Mouse (Mus musculus) activated CD4-positive, CD25-positive, alpha-beta regulatory T cell, adult 4 months (primary cell): ENCODE measurements around the gene Bmp8a. TPM values are rescaled to one million over a fixed set of nuclear protein-coding genes. Genes with fewer than 3 reads are reported as not detected.
"Not testable (repeated sequence)": the region's sequence is repeated elsewhere in the genome, so short reads cannot be mapped to it uniquely, and the experiment has no call there.

Source experiments
- ATAC-seq: one replicate; pipeline ENCODE4 v1.8.0; 2017
- polyA plus RNA-seq, 2 experiments: library from polyadenylated mRNA; unstranded; fragments of 100-300 nt; shearing (Covaris generic); gene quantifications; one replicate each; pipeline ENCODE4 v1.2.1; 2017

Gene Bmp8a
- polyA plus RNA-seq, 2 experiments from 2014 or later: not detected

- ATAC-seq: no peak
Measured at GRCm38 (mm10) chr4:123331326-123331725, 11.7 kb downstream of the Bmp8a start.

GRCm38 (mm10) chr4:123328946-123329345 lies 14.1 kb downstream of the Bmp8a start:
- no peak for ATAC-seq

DNA sequence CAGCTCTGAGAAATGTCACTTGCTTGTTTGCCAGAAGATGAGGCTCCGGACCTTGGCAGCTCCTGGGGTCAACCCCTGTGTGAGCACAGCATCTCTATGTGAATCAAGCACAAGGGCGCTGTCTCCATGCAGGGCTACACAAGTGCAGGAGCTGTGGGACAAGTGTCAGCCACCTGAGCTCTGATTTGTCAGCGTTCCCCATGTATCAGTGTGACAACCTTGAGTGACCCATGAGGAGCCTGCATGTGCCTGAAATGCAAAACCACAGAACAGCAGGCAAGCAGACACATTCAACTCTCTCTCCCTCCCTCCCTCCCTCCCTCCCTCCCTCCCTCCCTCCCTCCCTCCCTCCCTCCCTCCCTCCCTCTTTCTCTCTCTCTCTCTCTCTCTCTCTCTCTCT lies 15.4 kb downstream of the Bmp8a start:
- ATAC-seq: no peak

DNA sequence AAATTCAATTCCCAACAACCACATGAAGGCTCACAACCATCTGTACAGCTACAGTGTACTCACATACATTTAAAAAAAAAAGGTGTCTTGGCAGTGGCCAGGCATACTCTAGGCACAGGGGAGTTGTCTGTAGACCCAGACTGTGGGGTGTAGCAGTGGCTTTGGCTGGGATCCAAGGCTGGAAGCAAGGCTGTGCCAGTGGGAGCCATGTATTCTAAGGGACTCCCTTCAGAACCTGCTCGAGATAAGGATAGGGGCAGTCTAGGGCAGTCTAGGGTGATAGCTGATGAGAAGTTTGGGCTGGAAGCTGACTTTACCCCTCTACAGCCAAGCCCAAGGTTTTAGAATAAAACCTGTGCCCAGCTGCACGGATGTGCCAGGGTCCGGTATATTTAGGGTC lies 17.0 kb downstream of the Bmp8a start:
- no peak for ATAC-seq

DNA sequence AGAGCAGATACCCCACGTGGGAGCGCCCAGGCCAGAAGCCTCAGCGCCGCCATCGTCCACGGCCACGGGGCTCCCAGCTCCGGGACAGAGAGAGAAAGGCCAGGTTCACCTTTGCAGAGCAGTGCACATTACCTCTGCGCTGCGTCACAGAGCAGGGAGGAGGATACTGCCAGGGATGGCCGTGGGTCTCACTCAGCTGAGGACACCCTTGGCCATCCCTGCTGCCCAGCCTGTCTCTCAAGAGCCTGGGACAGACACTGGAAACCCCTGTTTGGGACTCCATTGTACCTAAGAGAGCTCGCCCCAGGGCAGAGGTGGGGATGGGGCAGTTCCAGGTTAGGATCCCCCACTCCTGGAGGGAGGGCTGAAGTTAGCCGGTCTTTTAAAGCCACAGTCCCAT lies 19.5 kb downstream of the Bmp8a start, which contains the start of gene Oxct2a:
Gene Oxct2a (minus strand): TSS at position 101 of the 400 bp plus-strand sequence.
- ATAC-seq: no peak

DNA sequence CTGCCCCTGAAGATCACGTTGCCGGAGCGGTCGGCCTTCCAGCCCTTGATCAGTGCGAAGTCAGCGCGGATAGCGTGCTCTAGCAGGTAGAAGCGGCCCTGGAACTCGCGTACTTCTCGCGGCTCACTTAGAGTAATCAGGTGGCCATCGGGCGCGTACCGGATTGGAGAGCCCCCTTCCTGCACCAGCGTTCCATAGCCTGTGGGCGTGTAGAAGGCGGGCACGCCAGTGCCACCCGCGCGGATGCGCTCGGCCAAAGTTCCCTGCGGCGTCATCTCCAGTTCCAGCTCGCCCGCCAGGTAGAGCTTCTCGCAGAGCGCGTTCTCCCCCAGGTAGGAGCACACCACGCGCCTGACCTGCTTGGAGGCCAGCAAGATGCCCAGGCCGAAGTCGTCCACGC lies 20.1 kb downstream of the Bmp8a start:
- ATAC-seq: not testable (repeated sequence)

GRCm38 (mm10) chr4:123314497-123314896 lies 28.6 kb downstream of the Bmp8a start:
- ATAC-seq: no peak

DNA sequence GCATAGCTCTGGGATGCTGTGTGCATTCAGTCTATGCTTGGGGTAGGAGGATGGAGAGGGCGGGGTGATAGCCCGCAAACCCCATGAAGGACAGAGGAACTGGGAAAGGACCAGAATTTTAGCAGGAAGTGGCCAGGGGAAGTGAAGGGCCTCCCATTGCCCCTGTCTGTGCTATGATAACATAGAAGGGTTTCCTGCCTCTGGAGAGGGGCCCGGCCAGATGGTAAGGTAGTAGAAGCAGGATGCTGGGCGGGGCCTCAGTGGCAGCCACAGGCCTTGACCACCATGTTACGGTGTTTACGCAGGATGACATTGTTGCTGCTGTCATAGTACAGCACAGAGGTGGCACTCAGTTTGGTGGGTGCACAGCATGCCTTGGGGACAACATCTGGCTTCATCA lies 30.0 kb downstream of the Bmp8a start:
- no peak for ATAC-seq

DNA sequence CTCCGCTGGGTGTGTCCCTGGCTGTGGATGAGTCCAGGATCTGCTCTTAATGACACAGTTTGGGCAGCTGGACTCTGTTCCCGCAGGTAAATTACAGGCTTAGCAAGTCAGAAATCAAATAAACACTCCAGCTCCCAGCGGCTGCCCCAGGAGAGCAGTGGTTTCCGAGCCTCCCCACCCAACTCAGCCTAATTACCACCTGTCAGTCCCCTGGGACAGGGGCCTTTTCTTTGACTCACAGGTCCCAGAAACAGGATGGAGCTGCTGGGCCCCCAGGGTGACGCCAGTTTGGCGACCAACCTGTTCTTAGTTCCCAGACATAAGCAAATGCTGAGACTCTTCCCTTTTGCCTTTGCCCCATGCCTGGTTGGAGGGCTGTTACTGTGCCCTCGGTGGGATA lies 31.2 kb downstream of the Bmp8a start:
- ATAC-seq: no peak

- no peak for ATAC-seq
Measured at GRCm38 (mm10) chr4:123308292-123308691, 34.8 kb downstream of the Bmp8a start.

- ATAC-seq: no peak
Measured at GRCm38 (mm10) chr4:123306999-123307398, 36.1 kb downstream of the Bmp8a start.

GRCm38 (mm10) chr4:123305789-123306188 lies 37.3 kb downstream of the Bmp8a start:
- peak; percentile 80 for ATAC-seq

DNA sequence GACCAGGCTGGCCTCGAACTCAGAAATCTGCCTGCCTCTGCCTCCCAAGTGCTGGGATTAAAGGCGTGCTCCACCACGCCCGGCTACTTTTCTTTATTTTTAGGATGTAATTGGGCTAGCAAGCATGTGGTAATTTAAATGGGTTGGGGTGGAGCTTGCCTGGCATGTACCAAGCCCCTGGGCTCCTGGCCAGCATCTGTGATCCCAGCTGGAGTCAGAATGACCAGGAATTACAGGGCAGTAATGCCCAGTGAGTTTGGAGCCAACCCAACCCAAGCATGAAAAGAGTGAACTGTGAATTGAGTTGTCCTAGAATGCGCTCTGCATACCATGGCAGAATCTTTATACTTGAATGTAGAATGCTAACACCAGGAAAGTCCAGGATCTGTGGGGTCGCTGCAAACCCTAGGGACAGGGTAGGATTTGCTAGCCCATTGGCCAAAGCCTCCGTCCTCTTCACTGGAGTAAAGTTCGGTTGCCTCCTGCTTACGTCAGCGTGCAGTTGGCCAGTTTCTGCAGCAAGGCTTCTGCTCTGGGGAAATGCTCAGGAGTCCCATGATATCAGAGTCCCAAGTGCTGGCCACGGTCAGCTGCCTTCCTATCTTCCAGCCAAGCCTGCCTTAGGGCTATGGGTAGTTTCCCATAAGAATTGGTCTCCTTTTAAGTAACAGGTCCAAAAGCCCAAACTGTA lies 43.9 kb downstream of the Bmp8a start:
- ATAC-seq: no peak

- ATAC-seq: no peak
Measured at GRCm38 (mm10) chr4:123298226-123298625, 44.8 kb downstream of the Bmp8a start.

DNA sequence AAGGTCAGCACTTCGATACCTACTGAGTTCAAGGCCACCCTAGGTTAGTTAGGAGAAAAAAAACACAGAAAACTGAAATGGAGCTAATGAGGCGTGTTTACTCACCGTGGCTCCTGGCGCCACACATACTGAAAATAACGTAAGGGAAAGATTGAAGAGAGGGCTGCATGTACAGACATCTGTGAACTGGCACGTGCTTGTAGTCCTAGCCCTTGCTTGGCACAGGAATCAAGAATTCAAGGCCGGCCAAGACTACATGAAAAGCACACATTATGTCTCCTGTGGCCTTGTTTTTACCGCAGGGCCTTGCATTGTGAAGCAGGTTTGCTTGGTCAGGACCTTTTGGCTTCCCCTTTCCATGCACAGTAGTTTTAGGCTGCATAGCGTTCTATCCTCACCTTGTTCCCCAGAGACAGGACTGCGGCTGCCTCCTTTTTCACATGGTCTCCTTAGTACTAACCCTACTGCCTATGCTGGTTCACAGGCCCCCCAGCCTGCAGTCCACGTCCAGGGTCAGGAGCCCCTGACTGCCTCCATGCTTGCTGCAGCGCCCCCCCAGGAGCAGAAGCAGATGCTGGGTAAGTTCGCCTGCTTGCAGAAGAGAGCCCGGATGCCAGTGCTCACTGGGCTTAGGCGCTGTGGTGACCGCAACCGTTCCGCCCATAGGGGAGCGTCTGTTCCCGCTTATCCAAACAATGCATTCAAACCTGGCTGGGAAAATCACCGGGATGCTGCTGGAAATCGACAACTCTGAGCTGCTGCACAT lies 45.7 kb downstream of the Bmp8a start:
- no peak for ATAC-seq

- ATAC-seq: no peak
Measured at GRCm38 (mm10) chr4:123296148-123296534, 46.9 kb downstream of the Bmp8a start.

GRCm38 (mm10) chr4:123295516-123296147 lies 47.4 kb downstream of the Bmp8a start:
- no peak for ATAC-seq

GRCm38 (mm10) chr4:123295026-123295425 lies 48.0 kb downstream of the Bmp8a start:
- ATAC-seq: not testable (repeated sequence)

DNA sequence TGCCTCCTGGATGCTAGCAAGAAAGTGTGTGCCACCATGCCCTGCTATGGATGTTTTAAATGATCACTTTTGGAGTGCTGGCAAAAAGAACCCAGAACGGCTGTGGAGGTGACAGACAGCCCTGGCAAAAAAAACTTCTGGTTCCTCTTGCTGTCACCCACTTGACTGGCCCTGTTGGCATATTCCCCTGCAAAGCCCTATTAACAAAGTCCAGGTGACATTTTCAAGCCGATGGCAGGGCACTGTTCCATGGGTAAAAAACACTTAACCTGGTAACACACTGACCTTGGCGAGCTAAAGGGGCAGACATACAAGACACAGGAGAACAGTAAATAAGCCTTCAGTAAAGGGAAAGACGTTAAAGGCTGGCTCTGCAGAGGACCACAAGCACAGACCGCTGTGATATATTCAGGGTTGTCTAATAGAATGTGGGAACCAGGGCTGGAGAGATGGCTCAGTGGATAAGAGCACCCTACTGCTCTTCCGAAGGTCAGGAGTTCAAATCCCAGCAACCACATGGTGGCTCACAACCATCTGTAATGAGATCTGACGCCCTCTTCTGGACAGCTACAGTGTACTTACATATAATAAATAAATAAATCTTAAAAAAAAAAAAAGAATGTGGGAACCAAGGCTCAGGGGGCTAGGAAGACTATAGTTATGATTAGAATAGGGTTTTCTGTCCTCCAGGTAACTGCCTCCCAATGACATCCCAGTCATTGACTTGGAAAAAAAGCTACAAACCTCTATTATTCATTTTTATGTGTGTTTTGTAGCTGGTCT lies 49.2 kb downstream of the Bmp8a start:
- no peak for ATAC-seq

GRCm38 (mm10) chr4:123292989-123293388 lies 50.1 kb downstream of the Bmp8a start:
- no peak for ATAC-seq

- no peak for ATAC-seq
Measured at GRCm38 (mm10) chr4:123292390-123292789, 50.7 kb downstream of the Bmp8a start.

DNA sequence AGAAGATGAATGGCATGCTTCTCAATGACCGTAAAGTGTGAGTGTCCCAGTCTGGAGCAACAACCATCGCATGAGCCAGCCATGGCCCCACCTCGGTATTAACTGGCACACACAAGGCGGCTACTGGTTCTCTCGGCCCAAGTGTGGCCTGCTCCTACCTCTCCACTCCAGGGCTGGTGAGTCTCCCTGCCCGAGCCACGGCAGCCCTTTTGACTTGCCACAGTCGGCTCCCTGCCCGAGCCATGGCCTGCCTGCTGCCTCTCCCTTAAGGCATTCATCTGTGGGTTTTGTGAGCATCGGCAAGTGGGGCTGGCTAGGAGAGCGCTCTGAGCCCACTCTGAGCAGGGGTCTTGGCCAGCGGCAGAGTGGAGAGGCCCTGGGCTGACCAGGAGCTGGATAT lies 54.0 kb downstream of the Bmp8a start:
- ATAC-seq: no peak

- ATAC-seq: no peak
Measured at GRCm38 (mm10) chr4:123286790-123287189, 56.3 kb downstream of the Bmp8a start.
